Mouse (Mus musculus) bone marrow, adult 2 months (tissue): ENCODE data around the gene Gpbp1l1. TPM values are rescaled to one million over a fixed set of nuclear protein-coding genes. Genes with fewer than 3 reads are reported as not detected.

Source experiments
- H3K27ac ChIP-seq: fragments of 200-500 bp; 2 replicates; pipeline ENCODE4 v1.5.1; 2012; ENCODE audit warnings: low read depth, mild to moderate bottlenecking, control low read depth, inconsistent platforms, low read length; ENCODE audit not compliant: control insufficient read depth, poor library complexity, insufficient read depth
- H3K4me1 ChIP-seq: fragments of 200-500 bp; 2 replicates; pipeline ENCODE4 v1.6.1; 2011; ENCODE audit warnings: low read length; ENCODE audit not compliant: control insufficient read depth, insufficient read depth
- H3K4me3 ChIP-seq: fragments of 200-500 bp; replicated peaks from 2 replicates; pipeline ENCODE3; 2011; ENCODE audit warnings: mild to moderate bottlenecking, low read depth, low read length, control low read depth; ENCODE audit not compliant: control insufficient read depth
- CTCF ChIP-seq: fragments of 200-500 bp; IDR thresholded peaks from 2 replicates; pipeline ENCODE4 v1.5.1; 2011; ENCODE audit warnings: low read length, control low read depth; ENCODE audit not compliant: control insufficient read depth, insufficient read depth
- POLR2A ChIP-seq: fragments of 200-500 bp; IDR thresholded peaks from 2 replicates; pipeline ENCODE4 v1.6.1; 2011; ENCODE audit warnings: low read depth, mild to moderate bottlenecking, control low read depth, low read length, borderline replicate concordance; ENCODE audit not compliant: control insufficient read depth
- WGBS: fragments of 180-500 bp; shearing (Covaris S2); methylation state at CpG from one replicate; pipeline ENCODE4 v1.1.7; 2018; 5-methylcytosine and 5-hydroxymethylcytosine counted together
- polyA plus RNA-seq: library from polyadenylated mRNA; stranded (reverse); fragments of >200 nt; gene quantifications from 2 replicates; pipeline ENCODE4 v1.2.4, GENCODE M21; 2011; ENCODE audit warnings: low replicate concordance; ENCODE audit not compliant: missing spikeins, insufficient read depth, insufficient read length

Gpbp1l1 gene
- polyA plus RNA-seq, 1 experiment = 33.0 TPM

GRCm38 (mm10) chr4:116624831-116625230 is 67.4 kb downstream of the Gpbp1l1 start:
- no peak overlapping the region for H3K4me3 ChIP-seq
- TF ChIP-seq POLR2A (no peak), CTCF (no peak)
- H3K27ac ChIP-seq = no peak overlapping the region
- 82% methylated on average over 4 of the region's 4 CpGs for WGBS
- H3K4me1 ChIP-seq = peaks cover 1% of the 10 kb centered on the region; the same call in 1 of the 2 replicates

GRCm38 (mm10) chr4:116626658-116627358 is 69.3 kb downstream of the Gpbp1l1 start:
- Histone ChIP-seq H3K4me3 (peak overlapping the region; percentile 92), H3K4me1 (peaks cover 1% of the 10 kb centered on the region; the same call in 1 of the 2 replicates), H3K27ac (peak overlapping the region; percentile 87)
- TF ChIP-seq CTCF (no peak), POLR2A (no peak)
- under 1% methylated on average over 53 of the region's 53 CpGs for WGBS

DNA sequence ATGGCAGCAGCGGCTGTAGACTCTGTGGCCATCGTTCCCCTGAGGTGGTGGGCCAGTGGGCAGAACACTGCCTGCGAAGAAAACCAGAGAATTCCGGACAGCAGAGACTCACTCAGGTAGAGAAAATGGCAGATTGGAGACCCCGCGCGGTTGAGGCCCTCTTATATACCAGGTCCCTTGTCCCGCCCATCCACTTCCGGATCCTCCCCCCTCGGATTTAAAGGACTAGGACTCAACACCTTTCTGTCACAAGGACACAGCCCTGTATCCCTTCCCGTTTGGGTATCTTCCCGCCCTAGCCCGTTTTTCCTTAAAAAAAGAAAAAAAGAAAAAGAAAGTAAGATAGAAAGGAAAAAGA is 69.9 kb downstream of the Gpbp1l1 start:
- H3K4me1 ChIP-seq = peaks cover 1% of the 10 kb centered on the region; the same call in 1 of the 2 replicates
- TF ChIP-seq POLR2A (peak; percentile 57; the same call in 1 of the 2 replicates), CTCF (0 out of 2 replicates have a peak, but pooled peaks have one; percentile 12)
- peak overlapping the region; percentile 87 for H3K27ac ChIP-seq
- peak overlapping the region; percentile 92 for H3K4me3 ChIP-seq
- under 1% methylated on average over 13 of the region's 13 CpGs for WGBS

DNA sequence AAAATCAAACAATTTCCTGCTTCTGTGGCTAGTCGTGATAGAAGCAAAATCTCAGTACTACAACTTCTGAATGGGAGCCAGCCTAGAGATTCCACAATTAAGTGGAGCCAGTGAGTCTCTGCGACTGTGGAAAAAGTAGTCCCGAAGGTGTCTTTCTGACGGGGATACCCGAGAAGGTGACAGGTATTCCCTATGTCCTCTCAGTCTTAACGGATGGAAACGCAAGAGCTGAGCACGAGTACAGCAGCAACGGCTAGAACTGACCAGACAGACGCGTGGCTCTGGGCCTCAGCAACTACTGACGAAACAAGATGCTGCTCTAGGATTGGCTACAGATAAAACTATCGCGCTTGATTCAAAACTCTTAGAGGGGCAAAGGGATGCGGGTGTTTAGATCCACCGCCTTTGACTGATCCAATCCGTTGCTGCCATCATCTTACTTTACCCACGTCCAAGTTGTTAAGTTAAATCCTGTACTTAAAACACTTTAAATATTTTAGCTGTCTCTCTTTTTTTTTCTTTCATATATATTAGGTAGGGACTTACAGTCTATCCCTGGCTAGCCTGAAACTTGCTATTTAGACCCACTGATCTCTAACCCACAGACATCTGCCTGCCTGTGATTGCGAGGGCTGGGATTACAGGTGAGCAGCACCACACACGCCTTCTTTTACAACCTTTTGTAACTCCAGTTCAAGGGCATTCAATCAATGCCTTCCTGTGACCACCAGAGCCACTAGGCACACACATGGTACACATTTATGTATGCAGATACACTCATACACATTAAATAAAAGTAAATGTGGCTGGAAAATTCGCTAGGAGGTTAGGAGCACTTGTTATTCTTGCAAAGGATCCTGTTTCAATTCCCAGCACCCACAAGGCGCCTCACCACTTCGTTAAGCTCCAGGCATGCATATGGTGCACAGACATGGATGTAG is 70.5 kb downstream of the Gpbp1l1 start, which contains the start of gene Nasp:
TSS of gene Nasp (minus strand) at position 220 of the 941 bp plus-strand sequence.
- H3K4me1 ChIP-seq = peaks cover 1% of the 10 kb centered on the region; the same call in 1 of the 2 replicates
- 7% methylated on average over 23 of the region's 23 CpGs for WGBS
- H3K27ac ChIP-seq = peak within 1 kb of the TSS; percentile 87
- no peak for TF ChIP-seq POLR2A
- TF ChIP-seq CTCF = no peak
- H3K4me3 ChIP-seq = peak within 1 kb of the TSS; percentile 92

- no peak overlapping the region for H3K4me3 ChIP-seq
- 84% methylated on average over 1 of the region's 1 CpGs for WGBS
- no peak overlapping the region for H3K27ac ChIP-seq
- TF ChIP-seq CTCF (no peak), POLR2A (no peak)
- H3K4me1 ChIP-seq = no peaks in the 10 kb centered on the region
Measured at GRCm38 (mm10) chr4:116635197-116635596, 77.7 kb downstream of the Gpbp1l1 start.

DNA sequence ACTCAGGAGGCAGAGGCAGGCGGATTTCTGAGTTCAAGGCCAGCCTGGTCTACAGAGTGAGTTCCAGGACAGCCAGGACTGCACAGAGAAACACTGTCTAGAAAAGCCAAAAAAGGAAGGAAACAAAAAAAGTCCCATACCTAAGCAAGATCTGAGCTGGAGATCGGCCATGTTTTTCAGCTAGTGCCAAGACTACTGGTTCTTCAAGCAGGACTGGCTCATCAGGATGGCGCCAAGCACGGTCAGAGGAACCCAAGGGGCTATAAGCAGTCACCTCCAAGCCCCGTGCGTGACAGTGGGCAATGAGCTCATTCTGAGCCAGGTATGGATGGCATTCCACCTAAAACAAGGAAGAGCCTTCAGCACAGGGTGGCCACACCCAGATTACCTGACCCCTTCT is 81.4 kb downstream of the Gpbp1l1 start:
- 91% methylated on average over 6 of the region's 6 CpGs for WGBS

DNA sequence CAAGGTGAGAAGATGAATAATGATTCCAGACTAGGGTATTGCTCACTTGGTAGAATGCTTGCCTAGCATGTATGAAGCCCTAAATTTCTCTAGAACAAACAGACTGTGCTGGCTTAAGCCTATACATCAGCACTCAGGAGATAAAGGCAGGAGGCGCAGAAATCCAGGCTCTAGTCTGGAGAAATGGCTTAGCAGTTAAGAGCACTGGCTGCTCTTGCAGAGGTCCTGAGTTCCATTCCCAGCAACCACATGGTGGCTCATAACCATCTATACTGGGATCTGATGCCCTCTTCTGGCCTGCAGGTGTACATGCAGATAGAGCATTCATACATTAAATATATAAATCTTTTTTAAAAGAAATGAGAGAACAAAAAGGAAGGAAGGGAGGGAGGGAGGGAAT is 84.6 kb downstream of the Gpbp1l1 start:
- H3K4me3 ChIP-seq = no peak overlapping the region
- no peak for TF ChIP-seq CTCF
- TF ChIP-seq POLR2A = no peak
- H3K27ac ChIP-seq = no peak overlapping the region
- no peaks in the 10 kb centered on the region; the same call in 1 of the 2 replicates for H3K4me1 ChIP-seq
- 92% methylated on average over 1 of the region's 1 CpGs for WGBS

More for the DNA sequence above, 81.4 kb downstream of the Gpbp1l1 start:
- TF ChIP-seq CTCF = no peak
- TF ChIP-seq POLR2A = no peak
- Histone ChIP-seq H3K27ac (no peak overlapping the region), H3K4me3 (no peak overlapping the region), H3K4me1 (no peaks in the 10 kb centered on the region)

Other genes starting within 250 kb of the Gpbp1l1 start
- 21.5 and 30.8 TPM in 2 replicates for gene Mast2, start 93.5 kb upstream of the Gpbp1l1 start, polyA plus RNA-seq
- gene Ipp, start 50.1 kb upstream of the Gpbp1l1 start, polyA plus RNA-seq = 4.1 and 4.3 TPM in 2 replicates
- gene Tmem69, start 1.7 kb upstream of the Gpbp1l1 start, polyA plus RNA-seq = 49.3 and 137 TPM in 2 replicates
- 4.8 and 6.4 TPM in 2 replicates for gene Ccdc17, start 39.0 kb downstream of the Gpbp1l1 start, polyA plus RNA-seq
- 112 and 154 TPM in 2 replicates for gene Nasp, start 70.3 kb downstream of the Gpbp1l1 start, polyA plus RNA-seq
- gene Akr1a1, start 94.0 kb downstream of the Gpbp1l1 start, polyA plus RNA-seq = 239 and 421 TPM in 2 replicates
- gene Prdx1, start 127.9 kb downstream of the Gpbp1l1 start, polyA plus RNA-seq = 134 and 410 TPM in 2 replicates
- 3.4 and 8.6 TPM in 2 replicates for gene Mmachc, start 150.7 kb downstream of the Gpbp1l1 start, polyA plus RNA-seq
- 18.9 and 60.7 TPM in 2 replicates for gene Ccdc163, start 150.9 kb downstream of the Gpbp1l1 start, polyA plus RNA-seq
- 4.0 and 11.1 TPM in 2 replicates for gene Tesk2, start 163.3 kb downstream of the Gpbp1l1 start, polyA plus RNA-seq
- gene Toe1, start 250.0 kb downstream of the Gpbp1l1 start, polyA plus RNA-seq = 8.8 and 11.9 TPM in 2 replicates